ENCODE assay signal across 8 mouse cellular contexts in genomic region chr8:70415540-70416451, GRCm38 (mm10). TPM values are rescaled to one million over a fixed set of nuclear protein-coding genes. Genes with fewer than 3 reads are reported as not detected.
DNase-seq lines count a peak whose midpoint lies in the region; ATAC-seq and TF ChIP-seq lines count a peak whose summit lies in the region.

No protein-coding gene starts in this region.

- DNase-seq in gastrocnemius, adult 18-20 months (ENCODE audit: low spot score) = peak; percentile 17
- DNase-seq in gastrocnemius, adult 8-10 months (ENCODE audit: low spot score in 2 of 2) = no peak
- DNase-seq in brain, embryonic 14.5 days (ENCODE audit: low read depth) = peak; percentile 65
- peak; percentile 34 for DNase-seq in hindbrain, embryonic 10.5 days (ENCODE audit: low spot score)
- peak; percentile 53 for DNase-seq in limb, embryonic 14.5 days (ENCODE audit: low spot score)
- peak; percentile 72 for DNase-seq in midbrain, postnatal 0 days (ENCODE audit: low spot score)
- DNase-seq in layer of hippocampus, adult 8-10 months (ENCODE audit: low spot score in 2 of 2) = no peak

- peak; percentile 49 for ATAC-seq in limb, embryonic 14.5 days (ENCODE audit: low FRiP score, low read depth)
- peak; percentile 61; the same call in 1 of the 2 replicates for ATAC-seq in midbrain, postnatal 0 days (ENCODE audit: low FRiP score)

- peaks cover 5% of the 10 kb centered on the region for H3K36me3 ChIP-seq in C2C12 (ENCODE audit: control insufficient read depth, insufficient read depth)
- H3K36me3 ChIP-seq in hindbrain, embryonic 10.5 days = peaks cover 5% of the 10 kb centered on the region; the same call in 1 of the 2 replicates
- H3K36me3 ChIP-seq in limb, embryonic 14.5 days (ENCODE audit: control insufficient read depth, insufficient read depth, low read length) = peaks cover 13% of the 10 kb centered on the region
- H3K36me3 ChIP-seq in midbrain, postnatal 0 days (ENCODE audit: insufficient read depth, low read length) = peaks cover 5% of the 10 kb centered on the region; the same call in 1 of the 2 replicates

- H3K4me1 ChIP-seq in hindbrain, embryonic 10.5 days (replicated peaks) = peaks cover 33% of the 10 kb centered on the region
- H3K4me1 ChIP-seq in limb, embryonic 14.5 days (ENCODE audit: control insufficient read depth, insufficient read depth, low read length) = peaks cover 40% of the 10 kb centered on the region
- H3K4me1 ChIP-seq in midbrain, postnatal 0 days (ENCODE audit: insufficient read depth, low read length) = peaks cover 10% of the 10 kb centered on the region; the same call in 1 of the 2 replicates

- H3K9me3 ChIP-seq in hindbrain, embryonic 10.5 days = no peaks in the 10 kb centered on the region
- H3K9me3 ChIP-seq in limb, embryonic 14.5 days (ENCODE audit: control insufficient read depth, low read length) = no peaks in the 10 kb centered on the region
- no peaks in the 10 kb centered on the region for H3K9me3 ChIP-seq in midbrain, postnatal 0 days (ENCODE audit: low read length)

- H3ac ChIP-seq in C2C12 (ENCODE audit: control insufficient read depth, insufficient read length, low read depth) = no peak overlapping the region

- H3K79me3 ChIP-seq in C2C12 (ENCODE audit: low read depth) = peaks cover 4% of the 10 kb centered on the region

- H3K27ac ChIP-seq in hindbrain, embryonic 10.5 days = peak overlapping the region; percentile 57
- H3K27ac ChIP-seq in limb, embryonic 14.5 days (replicated peaks; ENCODE audit: low read depth, low read length) = no peak overlapping the region; the same call in 1 of the 2 replicates
- no peak overlapping the region; the same call in 1 of the 2 replicates for H3K27ac ChIP-seq in midbrain, postnatal 0 days (ENCODE audit: low read depth, low read length)

- H3K4me3 ChIP-seq in C2C12 (ENCODE audit: insufficient read depth, poor library complexity, severe bottlenecking) = no peak overlapping the region
- H3K4me3 ChIP-seq in hindbrain, embryonic 10.5 days = peak overlapping the region; percentile 1; the same call in 1 of the 2 replicates
- H3K4me3 ChIP-seq in limb, embryonic 14.5 days (replicated peaks; ENCODE audit: low read length) = no peak overlapping the region
- no peak overlapping the region for H3K4me3 ChIP-seq in midbrain, postnatal 0 days (ENCODE audit: low read depth, low read length)

- WGBS in hindbrain, embryonic 10.5 days = 69% methylated on average over 8 of the region's 8 CpGs
- 62% methylated on average over 8 of the region's 8 CpGs for WGBS in limb, embryonic 14.5 days
- whole genome bisulfite sequencing in midbrain, postnatal 0 days = 63% methylated on average over 8 of the region's 8 CpGs

- H3K9ac ChIP-seq in limb, embryonic 14.5 days (ENCODE audit: low read depth, low read length, severe bottlenecking) = no peak overlapping the region
- H3K9ac ChIP-seq in midbrain, postnatal 0 days (replicated peaks; ENCODE audit: low read length, poor library complexity, severe bottlenecking) = 0 out of 2 replicates have a peak overlapping the region, but pooled peaks have one; percentile 19

- no peak for TF ChIP-seq POLR2A in brain, embryonic 14.5 days (IDR thresholded peaks at IDR 0.05; ENCODE audit: borderline replicate concordance, extremely low read depth, insufficient read depth, insufficient read length, poor library complexity, severe bottlenecking)
- no peak for TF ChIP-seq POLR2A in limb, embryonic 14.5 days (IDR thresholded peaks at IDR 0.05; ENCODE audit: borderline replicate concordance, extremely low read depth, insufficient read depth, insufficient read length)

- no peak overlapping the region for H3K4me2 ChIP-seq in limb, embryonic 14.5 days (replicated peaks; ENCODE audit: low read depth, low read length, severe bottlenecking)
- no peak overlapping the region for H3K4me2 ChIP-seq in midbrain, postnatal 0 days (ENCODE audit: low read depth, low read length, poor library complexity, severe bottlenecking)

- TF ChIP-seq CTCF in C2C12 (IDR thresholded peaks at IDR 0.05; ENCODE audit: control insufficient read depth, insufficient read depth, insufficient read length) = peak; percentile 3
- peak; percentile 51; the same call in 1 of the 2 replicates for TF ChIP-seq CTCF in brain, embryonic 14.5 days (IDR thresholded peaks at IDR 0.05; ENCODE audit: borderline replicate concordance, extremely low read depth, insufficient read depth, insufficient read length)
- TF ChIP-seq CTCF in midbrain, postnatal 0 days (IDR thresholded peaks at IDR 0.05) = peak; percentile 72

- H3K79me2 ChIP-seq in C2C12 (ENCODE audit: control insufficient read depth, insufficient read depth) = peaks cover 17% of the 10 kb centered on the region

- no peaks in the 10 kb centered on the region for H3K27me3 ChIP-seq in C2C12 (ENCODE audit: control insufficient read depth, insufficient read depth, insufficient read length)
- no peaks in the 10 kb centered on the region for H3K27me3 ChIP-seq in hindbrain, embryonic 10.5 days (ENCODE audit: insufficient read depth, poor library complexity, severe bottlenecking)
- H3K27me3 ChIP-seq in limb, embryonic 14.5 days (ENCODE audit: control insufficient read depth, insufficient read depth, low read length) = no peaks in the 10 kb centered on the region
- H3K27me3 ChIP-seq in midbrain, postnatal 0 days (ENCODE audit: insufficient read depth, low read length) = no peaks in the 10 kb centered on the region

TF ChIP-seq in C2C12, 6 proteins besides CTCF, POLR2A, EP300 and RAD21:
- TF ChIP-seq MYOG (IDR thresholded peaks at IDR 0.05; ENCODE audit: control insufficient read depth, extremely low read depth, insufficient read length) = no peak
- no peak for TF ChIP-seq CEBPB (IDR thresholded peaks at IDR 0.05; ENCODE audit: low read depth)
- no peak for TF ChIP-seq MAX (IDR thresholded peaks at IDR 0.05)
- TF ChIP-seq FOSL1 (IDR thresholded peaks at IDR 0.05; ENCODE audit: insufficient read depth, low read length, poor library complexity, severe bottlenecking) = no peak
- no peak for TF ChIP-seq USF1 (IDR thresholded peaks at IDR 0.05; ENCODE audit: low read depth)
- no peak for TF ChIP-seq MYOD1 (IDR thresholded peaks at IDR 0.05; ENCODE audit: control insufficient read depth, insufficient read length, low read depth)

RNA-seq across cellular contexts. Expression of gene Crtc1, which starts 23.6 kb away (rescaled TPM):
- total RNA-seq in gastrocnemius, adult 18-20 months (2021) = 1 to 10 TPM; 7.7 to 8.4 TPM
- total RNA-seq in gastrocnemius, adult 8-10 months (2022) = 10 to 100 TPM in 1 of 4 experiments, 1 to 10 TPM in 3; 7.1 to 15.3 (median 7.6) TPM
- 11.7 TPM for polyA plus RNA-seq in C2C12 (2012; fragmentation: generic; extraction: Trizol)
- polyA plus RNA-seq in brain, embryonic 14.5 days (2012; rRNA removed) = 49.7 and 77.0 TPM in 2 replicates
- polyA plus RNA-seq in hindbrain, embryonic 10.5 days (2016; fragmentation: Nextera tagmentation; extraction: Ambion mirVana) = 14.8 and 16.7 TPM in 2 replicates
- 37.8 and 58.5 TPM in 2 replicates for polyA plus RNA-seq in limb, embryonic 14.5 days (2012; rRNA removed)
- polyA plus RNA-seq in limb, embryonic 14.5 days (2014; fragmentation: Nextera tagmentation; extraction: Ambion mirVana) = 26.3 and 31.1 TPM in 2 replicates
- total RNA-seq in midbrain, postnatal 0 days (2014; rRNA removed) = 56.3 and 57.4 TPM in 2 replicates
- 46.5 and 47.8 TPM in 2 replicates for polyA plus RNA-seq in midbrain, postnatal 0 days (2015; fragmentation: Nextera tagmentation; extraction: Ambion mirVana)
- 100 to 1,000 TPM; 154 to 203 (median 177) TPM for total RNA-seq in layer of hippocampus, adult 8-10 months (2022)

RNA-seq across cellular contexts. Expression of gene Comp, which starts 42.4 kb away (rescaled TPM):
- 10 to 100 TPM in 1 of 2 experiments, 1 to 10 TPM in 1; 6.9 to 14.9 TPM for total RNA-seq in gastrocnemius, adult 18-20 months (2021)
- 10 to 100 TPM in 2 of 4 experiments, 1 to 10 TPM in 2; 2.7 to 16.7 (median 8.4) TPM for total RNA-seq in gastrocnemius, adult 8-10 months (2022)
- polyA plus RNA-seq in C2C12 (2012; fragmentation: generic; extraction: Trizol) = 0.20 TPM
- 0.12 and 0.64 TPM in 2 replicates for polyA plus RNA-seq in brain, embryonic 14.5 days (2012; rRNA removed)
- 0.27 and 0.38 TPM in 2 replicates for polyA plus RNA-seq in hindbrain, embryonic 10.5 days (2016; fragmentation: Nextera tagmentation; extraction: Ambion mirVana)
- polyA plus RNA-seq in limb, embryonic 14.5 days (2012; rRNA removed) = 136 and 173 TPM in 2 replicates
- 36.7 and 46.3 TPM in 2 replicates for polyA plus RNA-seq in limb, embryonic 14.5 days (2014; fragmentation: Nextera tagmentation; extraction: Ambion mirVana)
- total RNA-seq in midbrain, postnatal 0 days (2014; rRNA removed) = 0.19 and 0.49 TPM in 2 replicates
- 0.38 and 0.77 TPM in 2 replicates for polyA plus RNA-seq in midbrain, postnatal 0 days (2015; fragmentation: Nextera tagmentation; extraction: Ambion mirVana)
- 1 to 10 TPM in 1 of 4 experiments, under 1 TPM in 3; 0.31 to 1.4 (median 0.73) TPM for total RNA-seq in layer of hippocampus, adult 8-10 months (2022)

Comparison
In these comparisons a context has a peak if more than half of its experiments do, and no peak if none do; other contexts are left out.
1. DNase-seq: peak in gastrocnemius, adult 18-20 months (single experiment), brain, embryonic 14.5 days (single experiment), hindbrain, embryonic 10.5 days (single experiment), limb, embryonic 14.5 days (single experiment) and midbrain, postnatal 0 days (single experiment); none in gastrocnemius, adult 8-10 months (0 of 2) and layer of hippocampus, adult 8-10 months (0 of 2).
2. CTCF ChIP-seq: peak in every context shown above with its lines; median percentile 72 in midbrain, postnatal 0 days; 51 in brain, embryonic 14.5 days; 3 in C2C12.
3. RNA of gene Comp, which starts 42.4 kb away (polyA plus RNA-seq): 36.7 to 173 TPM in limb, embryonic 14.5 days; 0.38 to 0.77 TPM in midbrain, postnatal 0 days, 0.27 to 0.38 TPM in hindbrain, embryonic 10.5 days, 0.20 TPM in C2C12 (single experiment) and 0.12 to 0.64 TPM in brain, embryonic 14.5 days; every median in the first group is over 10 times any median in the second.